Comparison of ENCODE assay signal across 19 mouse cellular contexts in the genomic region with DNA sequence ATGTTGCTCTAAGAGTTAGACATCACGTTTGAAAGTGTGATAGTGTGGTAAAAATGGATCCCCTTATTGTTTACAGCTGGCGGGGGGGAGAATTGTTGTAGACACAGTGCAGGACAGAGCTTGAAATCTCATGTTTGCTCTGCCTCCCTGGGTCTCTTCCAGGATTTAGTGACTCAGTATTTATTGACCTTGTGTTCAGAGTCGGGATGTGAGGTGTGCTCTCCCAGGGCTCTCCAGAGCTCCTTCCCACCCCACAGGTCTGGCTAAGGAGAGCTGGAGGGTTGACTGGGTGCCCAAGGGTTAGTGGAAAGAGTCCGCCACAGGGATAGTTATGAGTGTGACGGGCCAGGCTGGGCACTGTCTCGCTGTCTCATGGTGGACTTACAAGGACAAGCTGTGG.
DNase-seq lines count a peak whose midpoint lies in the region; ATAC-seq lines count a peak whose summit lies in the region.
"Had no signal": no experiment of that assay in that cellular context is flagged by ENCODE, and none has a peak within 500 bp of the region (broad histone marks: within the 10 kb centered on the region; RNA-seq: fewer than 3 reads in every experiment).

No protein-coding gene starts in this region.

- peak; percentile 70 for DNase-seq in adrenal gland, adult 2 months
- DNase-seq in adrenal gland, postnatal 25 days: no peak
- DNase-seq in 3134 (ENCODE audit: extremely low read depth, insufficient read length, low spot score): peak; percentile 17
- peak; percentile 14 for DNase-seq in NIH3T3 (ENCODE audit: low read depth)
- DNase-seq in adrenal gland, postnatal 36 days: peak; percentile 30 to 32
- no peak for DNase-seq in ovary, postnatal 10 days (ENCODE audit: low spot score)
- no peak for DNase-seq in layer of hippocampus, postnatal 10 days (ENCODE audit: low spot score in 2 of 2)
- DNase-seq: cerebellum, adult 18-20 months; cerebellum, adult 9-10 months; cerebellum, postnatal 14 days; gastrocnemius, postnatal 25 days; heart, adult 18-20 months; heart, postnatal 10 days; heart, postnatal 36 days; kidney, adult 11 months had no signal

- ATAC-seq in megakaryocyte progenitor cell, adult 5-6 weeks (replicated peaks; ENCODE audit: poor library complexity): no peak
- ATAC-seq: forebrain, embryonic 15.5 days; hindbrain, embryonic 16.5 days; intestine, embryonic 15.5 days had no signal

Comparison
In these comparisons a context has a peak if more than half of its experiments do, and no peak if none do; other contexts are left out.
1. DNase-seq: peak in adrenal gland, adult 2 months (single experiment), 3134 (single experiment), NIH3T3 (single experiment) and adrenal gland, postnatal 36 days (2 of 2); none in adrenal gland, postnatal 25 days (single experiment), ovary, postnatal 10 days (single experiment) and layer of hippocampus, postnatal 10 days (0 of 2).